Mouse (Mus musculus) sigmoid colon, adult 10 weeks (tissue): ENCODE results near the gene Tymp. TPM values are rescaled to one million over a fixed set of nuclear protein-coding genes. Genes with fewer than 3 reads are reported as not detected.

Experiments used
- polyA plus RNA-seq: library from polyadenylated mRNA; stranded (reverse); fragments of 350-450 nt; fragmentation: Illumina TruSeq; extraction: RNeasy Lipid Tissue Mini Kit (QIAGEN cat#74804); gene quantifications from one replicate; pipeline ENCODE4 v1.2.3, GENCODE M21; 2014; ENCODE audit warnings: low read depth, low replicate concordance

The Tymp gene
- not detected for polyA plus RNA-seq

DNA sequence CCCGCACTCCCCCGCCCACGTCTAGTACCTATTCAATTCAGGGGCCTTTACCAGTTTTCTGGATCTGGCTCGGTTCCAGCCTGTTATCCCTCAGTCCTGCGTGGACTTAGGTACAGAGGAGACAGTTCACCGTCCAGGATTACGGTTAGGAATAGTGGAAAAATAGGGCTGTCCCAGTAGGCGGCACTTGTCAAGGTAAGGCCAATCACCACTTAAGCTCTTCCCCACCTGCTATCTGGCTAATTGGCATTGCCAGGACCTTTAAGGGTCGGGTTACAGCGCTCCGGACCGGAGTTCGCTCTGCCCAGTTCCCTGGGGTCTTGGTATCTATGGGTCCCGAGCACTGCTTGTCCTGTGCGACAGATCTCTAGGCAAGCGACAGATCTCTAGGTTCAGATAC is at the start of gene Tymp:
TSS of gene Tymp (minus strand) at position 83 of the 400 bp plus-strand sequence.

DNA sequence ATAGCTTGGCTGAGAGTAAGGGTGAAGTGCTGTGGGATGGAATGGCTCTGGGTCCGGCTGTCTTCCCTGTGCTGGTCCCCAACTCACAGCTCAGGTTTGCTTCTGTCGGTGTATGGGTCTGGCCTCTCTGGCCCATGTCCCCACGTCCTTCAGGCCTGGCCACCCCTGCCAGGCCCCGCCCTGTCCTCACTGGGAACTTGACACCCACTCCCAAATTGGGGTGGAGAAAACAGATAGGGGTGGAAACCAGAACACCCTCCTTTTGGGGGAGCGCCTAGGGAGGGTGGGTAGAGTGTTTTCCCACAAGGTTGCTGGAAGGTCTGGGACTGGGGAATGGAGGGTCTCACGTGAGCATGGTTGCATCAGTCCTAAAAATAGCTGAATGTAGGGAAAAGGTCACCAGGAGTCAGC is 48.9 kb upstream of the Tymp start, which contains the start of gene Cpt1b:
TSS of gene Cpt1b (minus strand) at position 153 of the 411 bp plus-strand sequence.

DNA sequence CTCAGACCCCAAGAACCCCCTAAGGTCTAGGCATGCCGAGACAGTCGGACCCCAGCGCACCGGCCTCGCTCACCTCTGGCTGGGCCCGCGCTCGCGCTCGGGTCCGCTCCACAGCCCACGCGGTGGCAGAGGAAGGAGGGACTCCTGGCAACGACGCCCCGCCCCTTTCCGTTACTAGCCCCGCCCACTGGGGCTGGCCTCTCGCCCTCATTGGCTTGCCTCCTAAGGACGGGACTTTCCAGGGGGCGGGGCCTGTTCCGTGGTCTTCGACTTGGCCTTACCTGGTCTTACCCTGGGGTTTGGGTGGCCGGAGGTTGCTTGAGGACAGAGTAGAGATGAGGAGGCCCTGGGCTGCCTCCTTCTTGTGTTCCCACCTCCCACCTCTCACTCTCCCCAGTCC is 33.3 kb upstream of the Tymp start, which contains the start of gene Syce3:
TSS of gene Syce3 (minus strand) at position 386 of the 400 bp plus-strand sequence.

DNA sequence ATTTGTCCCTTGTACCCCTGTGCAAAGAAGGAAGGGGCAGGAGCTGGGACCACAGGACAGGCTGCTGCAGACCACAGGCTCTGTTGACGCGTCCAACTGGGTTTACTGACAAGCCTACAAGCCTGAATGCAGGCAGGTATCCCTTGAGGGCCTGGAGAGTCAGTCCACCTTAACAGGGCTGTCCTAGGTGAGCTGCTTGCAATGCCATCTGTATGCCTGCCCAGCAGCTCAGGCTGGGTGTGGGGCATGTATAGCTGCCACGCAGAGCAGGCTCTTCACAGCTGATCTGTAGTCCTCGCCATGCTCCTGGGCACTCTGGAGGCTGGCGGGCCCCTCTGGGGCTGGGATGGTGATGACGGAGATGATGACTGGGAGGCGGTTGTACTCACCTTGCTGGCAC is 7.8 kb upstream of the Tymp start, which contains the start of gene Klhdc7b:
TSS of gene Klhdc7b (plus strand) at position 301 of the 400 bp plus-strand sequence.

GRCm38 (mm10) chr15:89378831-89379401 is 2.1 kb upstream of the Tymp start, which contains the start of gene Odf3b:
Gene Odf3b (minus strand): TSS chr15:89379282.

DNA sequence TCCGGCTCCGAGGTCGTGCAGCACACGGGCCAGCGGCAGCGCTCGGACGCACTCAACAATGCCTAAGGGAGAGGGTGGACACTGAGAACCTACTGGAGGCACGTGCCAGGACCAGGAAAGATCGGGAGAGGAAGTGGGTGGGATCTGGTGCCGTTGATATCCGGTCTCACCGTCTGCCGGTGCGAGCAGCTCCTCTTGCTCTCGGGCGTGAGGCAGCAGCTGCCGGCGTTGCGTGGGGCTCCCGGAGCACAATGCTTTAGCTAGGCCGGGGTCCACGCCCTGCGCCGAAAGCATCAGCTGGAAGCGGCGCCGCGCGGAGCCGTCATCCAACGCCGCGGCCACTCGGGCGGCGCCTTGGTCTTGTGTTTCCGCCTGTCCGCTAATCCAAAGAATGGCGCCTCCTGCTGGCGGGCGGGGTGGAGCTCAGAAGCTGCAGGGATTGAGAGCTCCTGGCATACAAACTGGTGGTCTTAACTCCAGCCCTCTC is 3.0 kb downstream of the Tymp start, which contains the start of gene Sco2:
TSS of gene Sco2 (minus strand) at position 85 of the 487 bp plus-strand sequence.

DNA sequence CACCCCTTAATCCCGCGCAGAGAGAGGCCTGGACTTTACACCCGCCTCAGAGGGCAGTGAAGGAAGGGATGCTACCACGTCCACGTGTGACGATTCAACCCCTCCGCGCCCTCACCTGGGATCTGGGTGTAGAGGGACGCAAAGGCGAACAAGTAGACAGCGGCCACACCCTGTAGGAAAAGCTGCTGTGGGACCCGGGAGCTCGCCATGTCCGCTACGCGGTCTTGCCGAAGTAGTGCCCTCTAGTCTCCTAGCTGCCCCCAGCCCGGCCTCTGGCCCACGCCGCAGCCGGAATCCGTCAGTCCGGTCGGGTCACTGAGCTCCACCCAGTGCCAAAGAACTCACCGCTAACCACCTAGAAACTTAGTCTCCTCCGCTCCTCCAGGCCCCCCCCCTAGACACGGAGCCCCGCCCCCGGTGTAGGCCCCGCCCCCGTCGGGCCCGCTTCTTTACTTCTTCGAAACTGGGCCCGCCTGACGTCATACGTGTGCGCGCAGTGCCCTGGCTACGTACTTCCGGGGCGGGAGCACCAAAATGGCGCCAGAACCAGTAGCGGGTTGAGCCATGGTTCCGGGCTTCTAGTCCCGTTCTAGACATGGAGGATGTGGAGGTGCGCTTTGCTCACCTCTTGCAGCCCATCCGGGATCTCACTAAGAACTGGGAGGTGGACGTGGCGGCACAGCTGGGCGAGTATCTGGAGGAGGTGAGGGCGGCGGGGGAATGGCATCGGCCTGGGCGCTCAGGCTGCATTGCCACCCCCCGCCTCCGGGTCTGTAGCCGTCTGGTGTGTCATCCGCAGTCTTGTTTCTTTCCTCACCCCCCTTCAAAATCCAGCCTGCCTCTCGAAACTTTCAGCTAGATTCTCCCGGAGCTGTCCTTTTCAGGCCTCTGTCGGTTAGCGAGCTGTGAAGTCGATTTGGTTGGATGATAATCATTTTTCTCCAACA is 21.3 kb downstream of the Tymp start, which contains the start of the genes Lmf2 and Ncaph2:
TSS of gene Lmf2 (minus strand) at position 419 of the 947 bp plus-strand sequence.
TSS of gene Ncaph2 (plus strand) at position 479 of the 947 bp plus-strand sequence.

DNA sequence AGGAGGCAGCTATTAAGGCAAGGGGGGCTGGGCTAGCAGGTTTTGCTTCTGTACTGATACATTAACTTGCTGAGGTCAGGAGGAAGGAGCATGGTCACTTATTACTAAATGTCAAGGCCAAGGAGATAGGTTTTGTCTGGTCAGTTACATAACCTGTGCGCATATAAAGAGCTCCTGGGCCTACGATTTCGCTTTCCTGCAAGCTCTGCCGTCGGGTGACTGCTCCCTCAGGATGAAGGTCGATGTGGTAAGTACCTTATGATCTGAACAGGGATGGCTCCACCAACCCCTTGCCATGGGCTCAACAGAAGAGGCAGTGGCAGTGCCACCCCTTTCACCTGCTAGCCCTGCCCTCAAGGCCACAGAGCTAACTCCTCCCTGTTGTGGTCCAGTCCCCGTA is 42.6 kb downstream of the Tymp start, which contains the start of gene Miox:
TSS of gene Miox (plus strand) at position 128 of the 400 bp plus-strand sequence.

GRCm38 (mm10) chr15:89322670-89323522 is 53.9 kb downstream of the Tymp start, which contains the start of gene Adm2:
Gene Adm2 (plus strand): TSS chr15:89322720.

Other genes with a start within 250 kb of the Tymp start
- gene Hdac10, start 248.3 kb downstream of the Tymp start, polyA plus RNA-seq, result 0.63 TPM
- gene Mapk12, start 236.3 kb downstream of the Tymp start, polyA plus RNA-seq, result 1.2 TPM
- 0.41 TPM for gene Mapk11, start 227.4 kb downstream of the Tymp start, polyA plus RNA-seq
- gene Plxnb2, start 196.3 kb downstream of the Tymp start, polyA plus RNA-seq, result 8.3 TPM
- gene Dennd6b, start 180.5 kb downstream of the Tymp start, polyA plus RNA-seq, result 0.66 TPM
- gene Ppp6r2, start 165.5 kb downstream of the Tymp start, polyA plus RNA-seq, result 12.7 TPM
- 4.3 TPM for gene Sbf1, start 61.7 kb downstream of the Tymp start, polyA plus RNA-seq
- not detected for gene Adm2, start 54.3 kb downstream of the Tymp start, polyA plus RNA-seq
- not detected for gene Miox, start 42.6 kb downstream of the Tymp start, polyA plus RNA-seq
- gene Lmf2, start 21.4 kb downstream of the Tymp start, polyA plus RNA-seq, result 5.0 TPM
- gene Ncaph2, start 21.3 kb downstream of the Tymp start, polyA plus RNA-seq, result 11.4 TPM
- gene Sco2, start 3.2 kb downstream of the Tymp start, polyA plus RNA-seq, result 0.54 TPM
- gene Odf3b, start 2.2 kb upstream of the Tymp start, polyA plus RNA-seq, result not detected
- not detected for gene Klhdc7b, start 7.9 kb upstream of the Tymp start, polyA plus RNA-seq
- gene Syce3, start 33.5 kb upstream of the Tymp start, polyA plus RNA-seq, result not detected
- not detected for gene Cpt1b, start 48.8 kb upstream of the Tymp start, polyA plus RNA-seq
- 3.1 TPM for gene C730034F03Rik, start 52.5 kb upstream of the Tymp start, polyA plus RNA-seq
- gene Gm44502, start 52.7 kb upstream of the Tymp start, polyA plus RNA-seq, result 0.19 TPM
- gene Chkb, start 52.9 kb upstream of the Tymp start, polyA plus RNA-seq, result 107 TPM
- 0.63 TPM for gene Mapk8ip2, start 76.9 kb upstream of the Tymp start, polyA plus RNA-seq
- gene Arsa, start 100.4 kb upstream of the Tymp start, polyA plus RNA-seq, result 3.2 TPM
- 0.22 TPM for gene Shank3, start 122.6 kb upstream of the Tymp start, polyA plus RNA-seq
- gene Acr, start 191.3 kb upstream of the Tymp start, polyA plus RNA-seq, result not detected
- 9.3 TPM for gene Rabl2, start 214.9 kb upstream of the Tymp start, polyA plus RNA-seq